Mouse (Mus musculus) liver, adult 2 months (tissue): ENCODE results near the gene Scd4.

Experiments used
- CTCF ChIP-seq: fragments of 200-500 bp; IDR thresholded peaks from 2 replicates; pipeline ENCODE4 v1.5.1; 2011; ENCODE audit warnings: low read depth, low read length, control low read depth
- POLR2A ChIP-seq: fragments of 200-500 bp; IDR thresholded peaks from 2 replicates; pipeline ENCODE4 v1.6.1; 2011; ENCODE audit warnings: low read length, control low read depth; ENCODE audit not compliant: insufficient read depth; ENCODE audit errors: extremely low read depth

- no peak for TF ChIP-seq CTCF
- no peak for TF ChIP-seq POLR2A
Measured at GRCm38 (mm10) chr19:44376511-44376951, 43.6 kb downstream of the Scd4 start.
